Mouse (Mus musculus): ENCODE results near the gene Nfu1.

Gene Nfu1

GRCm38 (mm10) chr6:87075092-87075685, 66.2 kb downstream of the Nfu1 start:
- DNase-seq: peak; percentile 49 to 56

All from B cell, adult 2 months (primary cell).